Mouse (Mus musculus) CH12.LX (cell line): ENCODE measurements around the gene Gm36245. TPM values are rescaled to one million over a fixed set of nuclear protein-coding genes. Genes with fewer than 3 reads are reported as not detected.

Experiments used
- DNase-seq: peaks from one replicate; pipeline ENCODE4 v3.0.0-alpha.2; 2013; ENCODE audit errors: extremely low read depth
- H3K27ac ChIP-seq: 2 replicates; pipeline ENCODE4 v1.5.1; 2012; ENCODE audit warnings: low read depth, mild to moderate bottlenecking, control low read depth, moderate library complexity; ENCODE audit not compliant: insufficient read depth
- H3K27me3 ChIP-seq: replicated peaks from 2 replicates; pipeline ENCODE3; 2012; ENCODE audit warnings: inconsistent platforms
- H3K36me3 ChIP-seq, 2 experiments: replicated peaks in 1 of 2; 2 replicates each; pipeline versions ENCODE3 to v1.6.1; 2012; ENCODE audit warnings: inconsistent platforms in 1 of 2, low read length in 1 of 2, mild to moderate bottlenecking in 1 of 2, mixed read lengths in 1 of 2, moderate library complexity in 1 of 2; ENCODE audit not compliant: control insufficient read depth in 1 of 2, insufficient read depth in 1 of 2
- H3K4me1 ChIP-seq, 2 experiments: 2 replicates each; pipeline ENCODE4 v1.6.1; 2012; ENCODE audit warnings: inconsistent platforms in 1 of 2, moderate library complexity in 1 of 2; ENCODE audit not compliant: insufficient read depth in 2 of 2, control insufficient read depth in 1 of 2
- H3K4me2 ChIP-seq: 2 replicates; pipeline ENCODE4 v1.6.1; 2012; ENCODE audit warnings: low read depth, mild to moderate bottlenecking, control low read depth; ENCODE audit not compliant: poor library complexity, insufficient read depth, severe bottlenecking
- H3K4me3 ChIP-seq, 3 experiments: fragments of 150-350 bp in 1 of 3; sonication (generic) in 1 of 3; replicated peaks in 1 of 3; 2 replicates each; pipeline versions ENCODE3 to v1.5.1; 2011 to 2012; ENCODE audit warnings: low read depth in 2 of 3, low read length in 2 of 3, mild to moderate bottlenecking in 2 of 3, moderate library complexity in 2 of 3, control low read depth in 1 of 3, improper control_type of control experiment in 1 of 3, inconsistent platforms in 1 of 3, mixed read lengths in 1 of 3; ENCODE audit not compliant: poor library complexity in 1 of 3
- H3K79me2 ChIP-seq: replicated peaks from 2 replicates; pipeline ENCODE4 v1.6.1; 2012; ENCODE audit warnings: mild to moderate bottlenecking, moderate library complexity; ENCODE audit not compliant: control insufficient read depth, poor library complexity, insufficient read depth, severe bottlenecking; ENCODE audit errors: extremely low read depth
- H3K9ac ChIP-seq: 2 replicates; pipeline ENCODE4 v1.6.1; 2012; ENCODE audit warnings: low read depth, mild to moderate bottlenecking, control low read depth, moderate library complexity; ENCODE audit not compliant: insufficient read depth
- H3K9me3 ChIP-seq: replicated peaks from 2 replicates; pipeline ENCODE3; 2012; ENCODE audit warnings: low read length, inconsistent platforms, mixed read lengths
- BHLHE40 ChIP-seq: IDR thresholded peaks from 2 replicates; pipeline ENCODE4 v1.6.1; 2011; ENCODE audit warnings: mild to moderate bottlenecking, low read depth, low read length, improper control_type of control experiment
- CHD2 ChIP-seq: IDR thresholded peaks from 2 replicates; pipeline ENCODE4 v1.6.1; 2011; ENCODE audit warnings: low read length, improper control_type of control experiment
- CTCF ChIP-seq, 2 experiments: IDR thresholded peaks in 1 of 2; conservative IDR thresholded peaks in 1 of 2; 2 replicates each; pipeline ENCODE4 v1.5.1; 2011 to 2012; ENCODE audit warnings: low read depth in 2 of 2, low read length in 2 of 2, improper control_type of control experiment in 1 of 2, inconsistent platforms in 1 of 2, mild to moderate bottlenecking in 1 of 2, moderate library complexity in 1 of 2
- E2F4 ChIP-seq: IDR thresholded peaks from 2 replicates; pipeline ENCODE4 v1.6.1; 2011; ENCODE audit warnings: low read depth, low read length, improper control_type of control experiment; ENCODE audit not compliant: insufficient replicate concordance
- EP300 ChIP-seq: IDR thresholded peaks from 2 replicates; pipeline ENCODE4 v1.6.1; 2011; ENCODE audit warnings: low read length, improper control_type of control experiment
- ETS1 ChIP-seq: conservative IDR thresholded peaks from 2 replicates; pipeline ENCODE4 v1.6.1; 2012; ENCODE audit warnings: low read depth, mild to moderate bottlenecking, inconsistent platforms, low read length, improper control_type of control experiment, moderate library complexity
- GABPA ChIP-seq: IDR thresholded peaks from 2 replicates; pipeline ENCODE4 v1.6.1; 2012; ENCODE audit warnings: low read depth, low read length, improper control_type of control experiment, inconsistent platforms; ENCODE audit not compliant: insufficient replicate concordance
- JUN ChIP-seq: IDR thresholded peaks from 2 replicates; pipeline ENCODE4 v1.6.1; 2011; ENCODE audit warnings: low read depth, mild to moderate bottlenecking, low read length, improper control_type of control experiment, moderate library complexity; ENCODE audit not compliant: insufficient read depth
- KAT2A ChIP-seq: IDR thresholded peaks from 2 replicates; pipeline ENCODE4 v1.6.1; 2012; ENCODE audit warnings: low read length, improper control_type of control experiment, inconsistent platforms; ENCODE audit not compliant: insufficient replicate concordance
- MAFK ChIP-seq: IDR thresholded peaks from 2 replicates; pipeline ENCODE4 v1.6.1; 2011; ENCODE audit warnings: low read length, improper control_type of control experiment; ENCODE audit not compliant: insufficient replicate concordance
- MAX ChIP-seq: IDR thresholded peaks from 2 replicates; pipeline ENCODE4 v1.6.1; 2011; ENCODE audit warnings: low read length, improper control_type of control experiment
- MXI1 ChIP-seq: IDR thresholded peaks from 2 replicates; pipeline ENCODE4 v1.6.1; 2011; ENCODE audit warnings: mild to moderate bottlenecking, low read depth, low read length, improper control_type of control experiment
- MYC ChIP-seq: IDR thresholded peaks from 2 replicates; pipeline ENCODE4 v1.6.1; 2011; ENCODE audit warnings: low read depth, mild to moderate bottlenecking, improper control_type of control experiment, low read length
- PAX5 ChIP-seq: IDR thresholded peaks from 2 replicates; pipeline ENCODE4 v1.6.1; 2012; ENCODE audit warnings: low read length, inconsistent platforms, mixed read lengths
- POLR2A ChIP-seq: IDR thresholded peaks from 2 replicates; pipeline ENCODE4 v1.6.1; 2011; ENCODE audit warnings: low read depth, mild to moderate bottlenecking, improper control_type of control experiment, low read length
- POLR2AphosphoS2 ChIP-seq: IDR thresholded peaks from 2 replicates; pipeline ENCODE4 v1.6.1; 2011; ENCODE audit warnings: low read depth, low read length, improper control_type of control experiment
- RAD21 ChIP-seq: IDR thresholded peaks from 2 replicates; pipeline ENCODE4 v1.6.1; 2011; ENCODE audit warnings: low read depth, mild to moderate bottlenecking, low read length, improper control_type of control experiment, moderate library complexity
- RCOR1 ChIP-seq: conservative IDR thresholded peaks from 2 replicates; pipeline ENCODE4 v1.6.1; 2012; ENCODE audit warnings: low read depth, mild to moderate bottlenecking, inconsistent platforms, low read length, improper control_type of control experiment
- SIN3A ChIP-seq: IDR thresholded peaks from 2 replicates; pipeline ENCODE4 v1.6.1; 2012; ENCODE audit warnings: low read length, improper control_type of control experiment, inconsistent platforms
- SMC3 ChIP-seq: IDR thresholded peaks from 2 replicates; pipeline ENCODE4 v1.6.1; 2011; ENCODE audit warnings: low read depth, low read length, improper control_type of control experiment
- TCF12 ChIP-seq: IDR thresholded peaks from 2 replicates; pipeline ENCODE4 v1.6.1; 2014; ENCODE audit warnings: low read depth, mild to moderate bottlenecking, inconsistent platforms, low read length, improper control_type of control experiment
- UBTF ChIP-seq: IDR thresholded peaks from 2 replicates; pipeline ENCODE4 v1.6.1; 2012; ENCODE audit warnings: low read depth, mild to moderate bottlenecking, inconsistent platforms, low read length, improper control_type of control experiment, moderate library complexity
- USF2 ChIP-seq: conservative IDR thresholded peaks from 2 replicates; pipeline ENCODE4 v1.6.1; 2011; ENCODE audit warnings: low read depth, low read length, improper control_type of control experiment
- ZMIZ1 ChIP-seq: IDR thresholded peaks from 2 replicates; pipeline ENCODE4 v1.6.1; 2012; ENCODE audit warnings: low read depth, mild to moderate bottlenecking, inconsistent platforms, low read length, improper control_type of control experiment
- ZNF384 ChIP-seq: IDR thresholded peaks from 2 replicates; pipeline ENCODE4 v1.6.1; 2012; ENCODE audit warnings: low read depth, low read length, improper control_type of control experiment, inconsistent platforms
- dilution Hi-C: fragments of 300-500 bp; cut with MboI; formaldehyde crosslinking; loops from 2 replicates; pipeline ENCODE4 v1.14.3; 2020; ENCODE audit warnings: low sequenced_read_pairs; ENCODE audit not compliant: extremely low pct_unique_long_range_greater_than_20kb, extremely low pct_ligation_motif_present
- in situ Hi-C: fragments of 300-500 bp; cut with MboI; formaldehyde crosslinking; loops from 3 replicates; pipeline ENCODE4 v1.14.3; 2019; ENCODE audit warnings: low sequenced_read_pairs, low pct_ligation_motif_present, low pct_unique_long_range_greater_than_20kb, mixed read lengths
- polyA plus RNA-seq: library from polyadenylated mRNA; unstranded; fragments of >175 nt; gene quantifications from 2 replicates; pipeline ENCODE4 v1.2.1, GENCODE M21; 2012; ENCODE audit warnings: low read depth; ENCODE audit not compliant: insufficient read length
- total RNA-seq, 2 experiments: library from RNA; depleted of rRNA; stranded (reverse); fragments of 300-350 nt in 1 of 2; fragments of >200 nt in 1 of 2; gene quantifications; 2 replicates each; pipeline ENCODE4 v1.2.3; 2012 to 2014

The Gm36245 gene
- total and polyA plus RNA-seq, 3 experiments = not detected

DNA sequence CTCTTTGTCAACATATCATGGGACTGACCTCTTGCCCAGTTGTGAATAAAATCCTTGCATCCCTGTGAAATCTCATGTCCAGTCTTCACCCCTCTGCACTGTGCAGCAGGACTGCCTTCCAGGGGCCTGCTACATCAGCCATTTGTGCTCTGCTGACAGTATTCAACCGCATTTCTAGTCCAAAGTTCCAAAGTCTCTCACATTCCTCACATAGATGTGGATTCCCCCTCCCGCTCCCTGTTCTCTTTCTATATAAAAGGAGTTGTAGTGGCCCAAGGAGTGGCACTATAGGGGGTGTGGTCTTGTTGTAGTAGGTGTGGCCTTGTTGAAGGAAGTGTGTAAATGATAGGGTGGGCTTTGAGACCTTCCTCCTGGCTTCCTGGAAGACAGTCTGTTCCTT lies 8.2 kb upstream of the Gm36245 start:
- H3K4me2 ChIP-seq = no peak overlapping the region
- peaks cover 5 to 36% of the 10 kb centered on the region in 2 experiments for H3K36me3 ChIP-seq
- H3K9ac ChIP-seq = no peak overlapping the region
- dilution Hi-C loops (no loop called here), in situ Hi-C loops (no loop called here)
- H3K79me2 ChIP-seq = no peaks in the 10 kb centered on the region
- DNase-seq = no peak
- peaks cover 4 to 25% of the 10 kb centered on the region in 2 experiments for H3K4me1 ChIP-seq
- no peak overlapping the region for H3K4me3 ChIP-seq
- TF ChIP-seq BHLHE40 = no peak
- no peak for TF ChIP-seq MAX
- TF ChIP-seq MAFK = no peak
- no peak for TF ChIP-seq MYC
- TF ChIP-seq E2F4 = no peak
- no peak for TF ChIP-seq SIN3A
- no peak for TF ChIP-seq POLR2A
- TF ChIP-seq SMC3 = no peak
- TF ChIP-seq USF2 = no peak
- no peak for TF ChIP-seq RCOR1
- TF ChIP-seq KAT2A = no peak
- TF ChIP-seq POLR2AphosphoS2 = no peak
- no peak for TF ChIP-seq CHD2
- no peak for TF ChIP-seq UBTF
- no peak for TF ChIP-seq ZNF384
- TF ChIP-seq JUN = no peak
- TF ChIP-seq EP300 = no peak
- TF ChIP-seq ETS1 = no peak
- TF ChIP-seq, all 38 proteins: peak for 0
- Histone ChIP-seq H3K27ac (no peak overlapping the region), H3K27me3 (no peaks in the 10 kb centered on the region), H3K9me3 (no peaks in the 10 kb centered on the region)

DNA sequence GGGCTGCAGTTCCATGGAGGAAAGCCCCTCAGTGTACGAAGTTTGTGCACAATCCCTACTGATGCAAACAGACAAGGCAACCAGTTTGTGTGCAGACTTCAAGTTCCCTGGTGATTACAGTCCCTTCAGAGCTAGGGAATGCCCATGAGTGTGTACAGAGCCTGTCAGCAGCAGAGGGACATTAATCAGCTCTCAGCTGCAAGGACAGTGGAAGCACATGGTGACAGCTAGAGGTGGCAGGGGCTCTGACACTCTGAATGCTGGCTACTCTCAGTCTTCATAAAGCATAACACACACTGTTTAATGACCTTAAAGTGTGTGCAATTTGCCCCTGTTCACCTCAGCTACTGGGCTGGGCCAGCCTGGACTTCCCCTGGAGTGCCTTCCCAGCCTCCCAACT lies 5.5 kb upstream of the Gm36245 start:
- Histone ChIP-seq H3K36me3 (peaks cover 5 to 16% of the 10 kb centered on the region in 2 experiments), H3K27ac (no peak overlapping the region), H3K4me3 (no peak overlapping the region), H3K79me2 (no peaks in the 10 kb centered on the region), H3K9me3 (no peaks in the 10 kb centered on the region), H3K4me2 (no peak overlapping the region), H3K4me1 (peaks cover 10 to 41% of the 10 kb centered on the region in 2 experiments), H3K27me3 (no peaks in the 10 kb centered on the region), H3K9ac (no peak overlapping the region)
- dilution Hi-C loops = no loop called here
- TF ChIP-seq SMC3 = no peak
- TF ChIP-seq JUN = no peak
- TF ChIP-seq TCF12 = no peak
- TF ChIP-seq PAX5 = no peak
- TF ChIP-seq ETS1 = no peak
- no peak for TF ChIP-seq RCOR1
- no peak for TF ChIP-seq ZMIZ1
- TF ChIP-seq MXI1 = no peak
- TF ChIP-seq ZNF384 = no peak
- TF ChIP-seq KAT2A = no peak
- TF ChIP-seq E2F4 = no peak
- no peak for TF ChIP-seq POLR2A
- TF ChIP-seq RAD21 = no peak
- TF ChIP-seq CTCF (conservative IDR thresholded peaks at IDR 0.05 in 1 of 2, IDR thresholded peaks at IDR 0.05 in 1 of 2; ENCODE audit: low read depth in 2 of 2, low read length in 2 of 2) = no peak
- TF ChIP-seq MYC = no peak
- TF ChIP-seq GABPA = no peak
- in situ Hi-C loops = no loop called here
- DNase-seq = no peak
